Mouse (Mus musculus): ENCODE measurements around the gene Tinagl1. TPM values are rescaled to one million over a fixed set of nuclear protein-coding genes. Genes with fewer than 3 reads are reported as not detected.

The Tinagl1 gene
- total RNA-seq, 1 experiment, result 43.7 TPM

- Histone ChIP-seq H3K9me3 (ENCODE audit: control insufficient read depth, insufficient read depth, low read depth, low read length) (no peaks in the 10 kb centered on the region), H3K4me3 (ENCODE audit: insufficient read depth in 1 of 2, low read depth in 1 of 2, low read length in 2 of 2, poor library complexity in 1 of 2, severe bottlenecking in 1 of 2) (no peak overlapping the region), H3K27ac (ENCODE audit: insufficient read depth, low read depth, low read length, poor library complexity, severe bottlenecking) (no peak overlapping the region), H3K9ac (ENCODE audit: insufficient read depth, low read depth, low read length, poor library complexity, severe bottlenecking) (no peak overlapping the region), H3K36me3 (ENCODE audit: control insufficient read depth, insufficient read depth, low read length, poor library complexity, severe bottlenecking) (no peaks in the 10 kb centered on the region), H3K4me1 (ENCODE audit: control insufficient read depth in 2 of 2, insufficient read depth in 2 of 2, low read length in 2 of 2, poor library complexity in 1 of 2) (peaks cover 2 to 27% of the 10 kb centered on the region in 2 experiments; a peak in 3 of 4 replicates)
- in situ Hi-C loops (cut with MboI; ENCODE audit: low sequenced_read_pairs in 2 of 2, unreplicated experiment in 2 of 2), result no loop called here
- TF ChIP-seq HCFC1 (IDR thresholded peaks at IDR 0.05; ENCODE audit: borderline replicate concordance, insufficient read depth, low read length) (no peak), ZC3H11A (IDR thresholded peaks at IDR 0.05; ENCODE audit: borderline replicate concordance, low read depth, low read length) (no peak), MAFK (IDR thresholded peaks at IDR 0.05; ENCODE audit: insufficient read depth, low read depth, low read length) (no peak), ZNF384 (IDR thresholded peaks at IDR 0.05; ENCODE audit: low read depth, low read length) (no peak), CHD2 (IDR thresholded peaks at IDR 0.05; ENCODE audit: low read depth, low read length) (no peak)
- DNase-seq (ENCODE audit: low read depth, low spot score), result no peak
Measured at GRCm38 (mm10) chr4:130170362-130170761, 4.6 kb downstream of the Tinagl1 start.

GRCm38 (mm10) chr4:130169411-130169971 lies 5.4 kb downstream of the Tinagl1 start:
- Histone ChIP-seq H3K9ac (ENCODE audit: insufficient read depth, low read depth, low read length, poor library complexity, severe bottlenecking) (no peak overlapping the region), H3K4me3 (ENCODE audit: insufficient read depth in 1 of 2, low read depth in 1 of 2, low read length in 2 of 2, poor library complexity in 1 of 2, severe bottlenecking in 1 of 2) (no peak overlapping the region)

GRCm38 (mm10) chr4:130168280-130169183 lies 6.4 kb downstream of the Tinagl1 start:
- TF ChIP-seq CHD2 (IDR thresholded peaks at IDR 0.05; ENCODE audit: low read depth, low read length) (no peak), ZC3H11A (IDR thresholded peaks at IDR 0.05; ENCODE audit: borderline replicate concordance, low read depth, low read length) (no peak), HCFC1 (IDR thresholded peaks at IDR 0.05; ENCODE audit: borderline replicate concordance, insufficient read depth, low read length) (no peak), MAFK (IDR thresholded peaks at IDR 0.05; ENCODE audit: insufficient read depth, low read depth, low read length) (peak; percentile 91)
- in situ Hi-C loops (cut with MboI; ENCODE audit: low sequenced_read_pairs in 2 of 2, unreplicated experiment in 2 of 2), result no loop called here
- H3K36me3 ChIP-seq (ENCODE audit: control insufficient read depth, insufficient read depth, low read length, poor library complexity, severe bottlenecking), result no peaks in the 10 kb centered on the region
- no peaks in the 10 kb centered on the region for H3K9me3 ChIP-seq (ENCODE audit: control insufficient read depth, insufficient read depth, low read depth, low read length)
- no peak overlapping the region for H3K27ac ChIP-seq (ENCODE audit: insufficient read depth, low read depth, low read length, poor library complexity, severe bottlenecking)
- H3K4me1 ChIP-seq (ENCODE audit: control insufficient read depth in 2 of 2, insufficient read depth in 2 of 2, low read length in 2 of 2, poor library complexity in 1 of 2), result peaks cover 0 to 23% of the 10 kb centered on the region in 2 experiments; a peak in 2 of 4 replicates
- H3K9ac ChIP-seq (ENCODE audit: insufficient read depth, low read depth, low read length, poor library complexity, severe bottlenecking), result no peak overlapping the region
- no peak for DNase-seq (ENCODE audit: low read depth, low spot score)
- H3K4me3 ChIP-seq (ENCODE audit: insufficient read depth in 1 of 2, low read depth in 1 of 2, low read length in 2 of 2, poor library complexity in 1 of 2, severe bottlenecking in 1 of 2), result no peak overlapping the region

More at GRCm38 (mm10) chr4:130169411-130169971, 5.4 kb downstream of the Tinagl1 start:
- Histone ChIP-seq H3K36me3 (ENCODE audit: control insufficient read depth, insufficient read depth, low read length, poor library complexity, severe bottlenecking) (no peaks in the 10 kb centered on the region), H3K9me3 (ENCODE audit: control insufficient read depth, insufficient read depth, low read depth, low read length) (no peaks in the 10 kb centered on the region), H3K4me1 (ENCODE audit: control insufficient read depth in 2 of 2, insufficient read depth in 2 of 2, low read length in 2 of 2, poor library complexity in 1 of 2) (peaks cover 2 to 26% of the 10 kb centered on the region in 2 experiments; a peak in 3 of 4 replicates), H3K27ac (ENCODE audit: insufficient read depth, low read depth, low read length, poor library complexity, severe bottlenecking) (no peak overlapping the region)
- no peak for TF ChIP-seq ZNF384 (IDR thresholded peaks at IDR 0.05; ENCODE audit: low read depth, low read length)
- no peak for TF ChIP-seq CHD2 (IDR thresholded peaks at IDR 0.05; ENCODE audit: low read depth, low read length)
- TF ChIP-seq ZC3H11A (IDR thresholded peaks at IDR 0.05; ENCODE audit: borderline replicate concordance, low read depth, low read length), result no peak
- no peak for TF ChIP-seq HCFC1 (IDR thresholded peaks at IDR 0.05; ENCODE audit: borderline replicate concordance, insufficient read depth, low read length)
- TF ChIP-seq MAFK (IDR thresholded peaks at IDR 0.05; ENCODE audit: insufficient read depth, low read depth, low read length), result no peak
- DNase-seq (ENCODE audit: low read depth, low spot score), result no peak
- in situ Hi-C loops (cut with MboI; ENCODE audit: low sequenced_read_pairs in 2 of 2, unreplicated experiment in 2 of 2), result no loop called here

GRCm38 (mm10) chr4:130167814-130168213 lies 7.1 kb downstream of the Tinagl1 start:
- TF ChIP-seq ZNF384 (IDR thresholded peaks at IDR 0.05; ENCODE audit: low read depth, low read length), result 0 out of 2 replicates have a peak, but pooled peaks have one; percentile 24
- TF ChIP-seq CHD2 (IDR thresholded peaks at IDR 0.05; ENCODE audit: low read depth, low read length), result no peak
- no peak for TF ChIP-seq ZC3H11A (IDR thresholded peaks at IDR 0.05; ENCODE audit: borderline replicate concordance, low read depth, low read length)
- TF ChIP-seq MAFK (IDR thresholded peaks at IDR 0.05; ENCODE audit: insufficient read depth, low read depth, low read length), result no peak
- TF ChIP-seq HCFC1 (IDR thresholded peaks at IDR 0.05; ENCODE audit: borderline replicate concordance, insufficient read depth, low read length), result no peak
- in situ Hi-C loops (cut with MboI; ENCODE audit: low sequenced_read_pairs in 2 of 2, unreplicated experiment in 2 of 2), result no loop called here
- Histone ChIP-seq H3K36me3 (ENCODE audit: control insufficient read depth, insufficient read depth, low read length, poor library complexity, severe bottlenecking) (no peaks in the 10 kb centered on the region), H3K9ac (ENCODE audit: insufficient read depth, low read depth, low read length, poor library complexity, severe bottlenecking) (no peak overlapping the region), H3K4me3 (ENCODE audit: insufficient read depth in 1 of 2, low read depth in 1 of 2, low read length in 2 of 2, poor library complexity in 1 of 2, severe bottlenecking in 1 of 2) (peak overlapping the region in 1 of 2 experiments; percentile 0; a peak in 1 of 4 replicates), H3K9me3 (ENCODE audit: control insufficient read depth, insufficient read depth, low read depth, low read length) (no peaks in the 10 kb centered on the region), H3K4me1 (ENCODE audit: control insufficient read depth in 2 of 2, insufficient read depth in 2 of 2, low read length in 2 of 2, poor library complexity in 1 of 2) (peaks cover 1 to 21% of the 10 kb centered on the region in 2 experiments; a peak in 2 of 4 replicates), H3K27ac (ENCODE audit: insufficient read depth, low read depth, low read length, poor library complexity, severe bottlenecking) (no peak overlapping the region)
- no peak for DNase-seq (ENCODE audit: low read depth, low spot score)
